Mouse (Mus musculus) heart, adult 8-10 months (tissue): ENCODE data around the gene Pnliprp1. TPM values are rescaled to one million over a fixed set of nuclear protein-coding genes. Genes with fewer than 3 reads are reported as not detected.

Experiments used
- DNase-seq: peaks from one replicate; pipeline ENCODE4 v3.0.0; 2022; ENCODE audit warnings: low spot score
- total RNA-seq, 4 experiments: library from RNA; stranded (reverse); gene quantifications; 2 replicates each; pipeline ENCODE4 v1.2.4; 2022

Pnliprp1 gene
- total RNA-seq, 4 experiments from 2014 or later = not detected

GRCm38 (mm10) chr19:58776461-58776860, 47.8 kb downstream of the Pnliprp1 start:
- no peak for DNase-seq

GRCm38 (mm10) chr19:58781566-58781965, 52.9 kb downstream of the Pnliprp1 start:
- DNase-seq = no peak

GRCm38 (mm10) chr19:58783938-58784337, 55.3 kb downstream of the Pnliprp1 start:
- DNase-seq = no peak

DNA sequence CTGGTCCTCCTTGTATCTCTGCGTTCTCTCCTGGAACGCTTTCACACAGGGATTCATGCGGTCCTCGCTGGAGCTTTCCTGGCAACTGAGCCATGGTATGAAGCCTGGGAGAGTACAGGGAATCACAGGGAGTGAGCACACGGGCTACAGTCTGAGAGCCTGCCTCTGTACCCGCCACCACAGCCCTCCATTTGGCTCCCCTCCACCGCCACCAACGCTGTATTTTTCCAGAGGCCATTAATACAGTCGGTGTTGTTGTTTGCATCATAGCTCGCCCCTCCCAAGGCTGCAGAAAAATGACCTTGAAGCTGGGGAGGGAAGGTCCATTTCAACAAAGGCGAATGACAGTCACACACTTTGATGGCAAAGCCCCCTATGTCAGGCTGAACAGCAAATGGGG, 60.5 kb downstream of the Pnliprp1 start:
- no peak for DNase-seq

Other genes starting within 250 kb of the Pnliprp1 start
- gene Ccdc172, start 216.9 kb upstream of the Pnliprp1 start, total RNA-seq = not detected
- gene Pnlip, start 76.4 kb upstream of the Pnliprp1 start, total RNA-seq = not detected
- not detected for gene Pnliprp2, start 30.8 kb downstream of the Pnliprp1 start, total RNA-seq
- not detected for gene 1700019N19Rik, start 65.6 kb downstream of the Pnliprp1 start, total RNA-seq
- gene Eno4, start 214.5 kb downstream of the Pnliprp1 start, total RNA-seq = under 1 TPM in 1 of 4 experiments, not detected in 3; 0.28 TPM
- gene Hspa12a, start 214.8 kb downstream of the Pnliprp1 start, total RNA-seq = 10 to 100 TPM; 14.7 to 21.9 (median 17.6) TPM